Mouse (Mus musculus) layer of hippocampus, postnatal 36 days (tissue): ENCODE measurements at regions not wholly inside any gene's neighbourhood (a gene's known extent, or its start where the extent isn't known, plus 50 kb on each side); places are given as distances from the start of the nearest gene placed in this dataset.

ENCODE experiments used
- DNase-seq, 2 experiments: peaks; one replicate each; pipeline ENCODE4 v3.0.0; 2022

DNA sequence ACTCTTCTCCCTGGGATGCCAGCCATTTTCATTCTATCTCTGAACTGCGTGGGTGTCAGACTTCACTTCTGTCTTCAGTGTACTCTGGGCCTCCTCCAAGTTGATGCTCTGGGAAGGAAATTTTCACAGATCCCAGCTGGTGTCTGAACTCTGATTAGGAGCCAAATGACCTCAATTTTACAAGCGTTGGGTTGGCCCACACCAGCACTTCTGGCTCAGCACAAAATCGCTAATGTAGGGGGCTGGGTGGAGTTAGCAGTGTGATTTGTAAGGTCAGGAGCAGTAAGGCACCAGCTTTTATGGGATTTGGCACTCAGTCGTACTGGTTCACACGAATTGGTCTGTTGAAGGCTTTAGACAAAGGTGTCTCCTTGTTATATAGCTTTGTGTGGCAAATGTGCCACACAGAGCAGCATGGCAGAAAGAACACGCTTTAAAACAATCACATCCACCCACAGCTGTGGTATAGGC lies 576.3 kb upstream of the Kdm8 start:
- no peak for DNase-seq

DNA sequence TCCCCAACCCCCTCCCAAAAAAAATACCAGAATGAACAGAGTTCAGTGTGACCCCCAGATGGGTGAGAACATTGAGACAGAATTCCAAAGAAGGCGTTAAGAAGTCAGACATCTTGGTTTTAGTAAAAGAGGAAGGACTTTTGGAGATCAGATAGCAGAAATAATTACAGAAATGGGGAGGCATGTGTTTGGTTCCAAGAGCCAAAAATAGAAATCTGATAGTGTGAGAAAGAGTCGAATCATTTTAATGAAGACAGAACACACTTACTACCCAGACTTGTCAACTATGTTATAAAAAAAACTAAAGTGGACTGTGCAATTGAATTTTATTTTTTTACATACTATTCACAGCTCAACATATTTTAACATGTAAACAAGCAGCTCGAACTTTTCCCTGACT lies 575.9 kb upstream of the Kdm8 start:
- DNase-seq = no peak

DNA sequence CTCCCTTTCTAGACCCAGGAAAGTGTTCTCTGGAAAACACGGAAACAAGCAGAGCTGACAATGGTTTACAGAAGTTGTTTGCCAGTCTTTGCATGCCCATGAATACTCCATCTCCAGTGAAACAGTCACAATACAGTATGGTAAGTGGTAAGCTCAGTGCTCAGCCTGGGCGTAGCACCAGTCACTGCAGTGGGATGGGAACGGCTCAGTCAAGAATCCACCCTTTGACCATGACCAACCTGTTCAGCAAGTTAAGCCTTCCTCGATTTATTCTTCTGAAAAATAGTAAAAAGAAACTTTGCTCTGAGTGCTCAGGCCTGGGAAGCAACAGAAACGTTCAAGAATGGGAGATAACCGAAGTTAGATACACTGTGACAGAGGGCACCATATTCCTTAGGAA lies 563.7 kb upstream of the Kdm8 start:
- no peak for DNase-seq

DNA sequence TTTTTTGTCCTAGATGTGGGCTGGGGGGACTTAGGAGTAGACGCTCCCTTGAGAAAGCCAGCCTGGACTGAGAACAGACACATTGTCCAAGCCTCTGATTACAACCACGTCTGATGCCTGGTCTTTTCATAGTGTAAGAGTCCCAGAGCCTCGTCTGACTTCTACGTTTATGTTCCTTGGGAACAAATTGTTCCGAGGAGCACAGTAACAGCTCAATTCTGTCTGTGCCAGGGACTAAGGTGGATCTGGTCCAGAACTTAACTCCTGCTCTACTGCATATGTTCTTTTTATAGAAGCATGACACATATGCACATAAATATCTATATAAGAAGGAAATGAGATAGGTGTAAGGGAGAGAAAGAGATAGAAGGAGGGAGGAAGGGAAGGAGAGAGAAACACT lies 537.2 kb upstream of the Kdm8 start:
- no peak for DNase-seq

DNA sequence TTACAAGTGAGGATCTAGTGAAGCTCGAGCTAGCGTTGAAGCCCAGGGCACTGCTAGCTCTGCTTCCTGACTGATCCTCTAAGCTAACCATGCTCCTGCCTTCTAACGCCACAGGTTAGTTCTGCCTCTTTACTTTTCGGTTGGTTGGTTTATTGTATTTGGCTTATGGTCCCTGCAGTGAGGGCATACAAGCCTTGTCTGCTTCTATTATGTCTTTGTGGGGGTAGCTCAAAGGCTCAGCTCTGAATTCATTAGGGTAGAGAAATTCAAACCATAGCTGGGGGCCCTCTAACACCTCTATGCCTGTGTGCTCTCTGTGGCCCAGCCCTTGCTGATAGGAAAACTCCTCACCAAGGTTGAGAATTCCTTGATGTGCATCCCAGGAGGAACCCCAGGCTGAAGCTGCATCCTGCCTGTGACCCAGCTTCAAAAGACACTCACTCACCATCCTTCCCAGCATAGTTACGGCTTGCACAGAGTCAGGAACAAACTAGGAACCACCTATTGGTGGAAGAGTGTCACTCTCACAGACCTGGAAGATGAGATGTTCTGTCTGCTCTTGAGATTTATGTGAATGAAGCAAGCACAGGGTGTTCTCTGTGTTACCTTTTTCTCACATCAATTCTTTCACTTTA lies 536.7 kb upstream of the Kdm8 start:
- no peak for DNase-seq

DNA sequence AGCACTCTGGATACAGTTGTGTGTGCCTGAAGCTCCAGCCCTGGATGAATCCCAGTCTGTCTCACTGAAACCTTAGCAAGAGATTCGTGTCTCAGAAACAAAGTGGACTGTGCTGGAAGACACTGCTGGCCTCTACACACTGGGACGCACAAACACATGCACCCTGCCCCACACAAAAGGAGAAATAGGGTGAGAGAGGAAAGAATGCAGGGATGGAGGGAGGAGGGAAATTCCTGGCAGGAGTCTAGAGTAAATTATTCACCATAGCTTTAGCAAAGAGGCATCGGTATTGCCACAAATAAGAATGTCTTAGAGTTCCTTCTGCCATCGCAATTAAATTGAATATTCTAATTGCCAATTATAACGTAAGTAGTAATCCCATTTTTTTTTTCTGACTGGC lies 530.4 kb upstream of the Kdm8 start:
- DNase-seq = no peak

DNA sequence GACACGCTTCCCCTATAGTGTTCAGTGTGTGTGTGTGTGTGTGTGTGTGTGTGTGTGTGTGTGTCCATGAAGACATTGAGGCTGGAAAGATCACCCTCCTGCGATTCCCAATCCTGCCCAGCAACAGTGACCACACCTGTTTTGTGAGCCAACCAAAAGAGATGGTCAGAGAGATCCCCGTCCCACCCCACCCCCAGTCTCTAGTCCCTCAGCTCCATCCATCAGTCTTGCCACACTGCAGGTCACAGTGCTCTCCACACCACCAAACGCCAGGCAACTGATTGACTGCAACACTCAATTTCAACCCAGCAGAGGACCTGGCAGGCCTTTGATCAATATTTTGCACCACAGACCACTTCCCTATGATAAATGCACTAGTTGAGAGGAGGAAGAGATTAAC lies 530.0 kb upstream of the Kdm8 start:
- no peak for DNase-seq

DNA sequence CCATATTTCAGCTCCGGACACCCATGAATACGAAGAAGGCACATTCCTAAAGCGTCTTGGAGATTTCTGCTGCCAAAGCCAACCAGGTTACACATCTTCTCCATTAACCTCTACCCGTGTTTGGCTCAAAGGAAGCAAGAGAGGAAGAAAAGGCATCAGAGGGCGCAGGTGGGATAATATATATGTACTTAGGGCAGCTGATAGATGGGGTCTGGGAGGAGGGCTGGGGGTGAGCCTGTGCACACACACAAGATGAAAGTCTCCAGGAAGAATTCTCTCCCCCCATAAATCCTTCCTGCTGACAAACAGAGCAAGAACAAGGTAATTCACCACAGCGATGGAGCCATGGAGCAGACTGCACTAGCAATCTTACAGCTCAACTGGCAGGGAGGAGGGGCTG lies 529.5 kb upstream of the Kdm8 start:
- DNase-seq = no peak

DNA sequence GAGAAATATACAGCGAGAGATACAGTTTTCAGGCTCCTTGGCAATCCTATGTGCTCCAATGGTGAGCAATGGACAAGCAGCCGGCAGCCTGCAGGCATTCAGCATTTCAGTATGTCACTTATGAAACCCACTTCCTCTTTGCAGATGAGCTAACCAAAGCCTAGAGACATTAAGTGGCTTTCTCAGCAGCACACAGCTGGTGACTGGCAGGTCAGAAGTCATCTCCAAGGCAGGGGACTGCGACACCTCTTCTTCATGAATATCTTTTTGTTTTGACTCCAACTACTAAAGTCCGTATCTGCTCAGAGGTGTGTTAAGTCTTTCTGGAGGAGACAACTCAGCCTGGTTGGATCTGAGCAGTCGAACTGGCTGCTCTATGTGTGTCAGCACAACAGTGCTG lies 528.8 kb upstream of the Kdm8 start:
- DNase-seq = no peak

DNA sequence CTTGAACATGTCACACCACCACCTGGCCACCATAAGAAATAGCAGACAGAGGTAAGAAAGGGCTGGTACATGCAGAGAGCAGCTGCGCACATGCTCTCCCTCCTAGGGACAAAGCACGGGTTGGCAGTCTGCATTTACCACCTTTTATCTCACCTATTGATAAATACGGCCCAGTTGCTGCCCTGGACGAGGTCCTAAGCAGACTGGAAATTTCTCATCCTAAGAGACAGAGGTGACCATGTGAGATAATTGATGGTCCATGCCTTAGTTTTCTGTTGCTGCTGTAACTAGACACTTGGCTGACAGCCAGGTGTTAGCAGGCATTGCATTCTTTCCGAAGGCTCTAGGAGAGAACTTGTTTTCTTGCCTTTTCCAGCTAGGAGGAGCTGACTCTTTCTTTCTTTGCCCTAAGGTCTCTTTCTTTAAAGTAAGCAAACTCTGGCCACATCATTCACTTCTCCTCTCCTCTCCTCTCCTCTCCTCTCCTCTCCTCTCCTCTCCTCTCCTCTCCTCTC lies 526.8 kb upstream of the Kdm8 start:
- DNase-seq = no peak

DNA sequence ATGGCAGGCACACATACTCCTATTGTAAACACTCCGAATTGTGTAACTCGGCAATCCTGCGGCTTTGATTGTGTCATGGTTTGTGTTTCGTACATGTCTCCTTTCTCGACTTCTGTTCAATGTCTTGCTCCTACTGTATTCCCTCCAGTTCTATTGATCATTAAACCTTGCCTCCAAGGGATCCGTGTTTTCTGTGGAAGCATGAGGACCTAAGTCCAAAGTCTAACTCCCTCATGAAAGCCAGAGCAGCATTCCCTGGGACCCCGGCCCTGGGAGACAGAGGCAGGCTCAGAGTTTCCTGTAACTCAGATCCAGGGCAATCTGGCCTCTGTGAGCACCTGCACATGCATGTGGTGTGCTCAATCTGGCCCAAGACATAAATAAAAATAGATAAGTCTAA lies 521.7 kb upstream of the Kdm8 start:
- DNase-seq = no peak

DNA sequence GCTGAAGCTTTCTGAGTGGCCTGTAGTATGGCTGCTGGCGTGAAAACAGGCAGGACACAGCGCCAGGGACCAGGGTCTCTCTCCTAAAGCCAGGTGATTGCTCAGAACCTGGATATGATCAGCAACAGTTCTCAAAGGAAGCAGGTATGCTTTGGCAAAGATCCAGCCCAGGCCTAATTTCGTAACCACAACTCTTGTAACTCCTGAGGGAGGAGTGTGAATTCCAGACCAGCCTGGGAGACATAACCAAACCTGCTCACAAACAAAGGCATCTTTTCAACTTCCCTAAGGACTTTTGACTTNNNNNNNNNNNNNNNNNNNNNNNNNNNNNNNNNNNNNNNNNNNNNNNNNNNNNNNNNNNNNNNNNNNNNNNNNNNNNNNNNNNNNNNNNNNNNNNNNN lies 510.9 kb upstream of the Kdm8 start:
- no peak for DNase-seq

DNA sequence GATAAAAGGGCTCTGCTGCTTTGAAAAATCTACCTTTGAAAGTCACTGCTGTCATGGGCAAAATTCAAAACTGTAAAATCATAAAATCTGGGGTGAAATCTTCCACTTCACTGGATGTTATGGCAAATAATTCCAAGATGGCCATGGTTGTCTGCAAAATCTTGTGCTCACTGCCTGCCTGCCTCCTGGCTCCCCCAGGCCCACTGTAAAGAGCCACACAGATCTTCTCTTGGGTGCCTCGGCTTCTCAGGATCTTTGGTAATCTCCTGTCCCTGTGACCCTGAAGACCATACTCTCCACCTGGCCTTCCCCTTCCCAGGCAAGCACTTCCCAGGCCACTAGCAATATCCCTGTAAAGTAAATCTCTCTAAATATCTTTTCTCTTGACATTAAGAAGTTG lies 505.1 kb upstream of the Kdm8 start:
- DNase-seq = no peak

DNA sequence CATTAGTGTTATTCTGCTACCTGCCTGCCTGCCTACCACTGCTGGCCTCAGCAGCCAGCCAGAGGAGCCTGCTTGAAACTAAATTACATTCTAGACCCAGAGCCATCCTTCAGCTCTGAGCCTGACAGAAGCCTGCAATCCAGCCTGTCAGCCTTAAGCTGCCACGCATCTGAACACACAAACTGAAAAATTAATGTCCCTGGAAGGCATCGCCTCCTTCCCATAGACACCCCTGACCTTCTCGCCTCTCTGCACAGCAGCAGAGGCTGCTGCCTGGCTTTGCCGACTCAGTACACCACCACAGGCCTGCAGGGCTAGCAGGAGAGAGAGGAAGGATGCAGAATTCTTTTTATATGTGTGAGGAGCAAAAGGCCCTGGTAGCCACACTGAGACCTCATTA lies 502.9 kb upstream of the Kdm8 start:
- DNase-seq = no peak

DNA sequence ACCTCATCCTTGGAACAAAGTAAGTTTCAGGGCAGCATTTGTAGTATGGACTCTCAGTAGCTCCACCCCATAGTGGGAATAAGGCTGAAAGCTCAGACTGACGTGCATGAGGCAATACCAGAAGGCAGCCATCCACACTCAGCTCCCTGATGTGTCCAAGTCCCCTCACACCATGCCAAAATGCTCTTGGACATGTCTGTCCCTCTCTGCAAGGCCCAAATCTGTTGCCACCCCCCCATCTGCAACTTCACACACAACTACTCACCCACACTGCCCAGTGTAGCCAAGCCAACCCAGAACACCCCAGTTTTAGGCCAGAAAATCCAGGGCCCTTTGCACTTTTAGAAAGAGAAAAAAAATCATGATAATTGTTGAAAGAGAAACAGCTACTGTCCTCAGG lies 498.1 kb upstream of the Kdm8 start:
- DNase-seq = no peak

DNA sequence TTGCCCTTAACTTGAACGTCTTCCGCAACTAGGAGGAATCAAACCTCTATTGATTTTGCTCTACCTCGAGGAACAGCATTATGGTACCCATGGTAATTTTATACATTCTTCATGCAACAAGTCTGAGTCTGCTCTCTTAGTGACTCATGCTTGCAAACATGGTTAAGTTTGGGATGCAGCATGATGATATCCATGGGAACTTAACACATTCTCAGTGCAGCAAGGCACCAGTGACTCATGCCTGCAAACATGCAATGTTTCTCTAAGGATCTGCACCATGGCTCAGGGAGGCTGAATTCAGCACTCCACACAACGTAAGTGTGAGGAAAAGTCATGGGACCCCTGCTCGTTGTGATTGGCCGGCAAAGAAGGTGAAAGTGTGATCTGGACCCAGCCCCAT lies 487.1 kb upstream of the Kdm8 start:
- no peak for DNase-seq

DNA sequence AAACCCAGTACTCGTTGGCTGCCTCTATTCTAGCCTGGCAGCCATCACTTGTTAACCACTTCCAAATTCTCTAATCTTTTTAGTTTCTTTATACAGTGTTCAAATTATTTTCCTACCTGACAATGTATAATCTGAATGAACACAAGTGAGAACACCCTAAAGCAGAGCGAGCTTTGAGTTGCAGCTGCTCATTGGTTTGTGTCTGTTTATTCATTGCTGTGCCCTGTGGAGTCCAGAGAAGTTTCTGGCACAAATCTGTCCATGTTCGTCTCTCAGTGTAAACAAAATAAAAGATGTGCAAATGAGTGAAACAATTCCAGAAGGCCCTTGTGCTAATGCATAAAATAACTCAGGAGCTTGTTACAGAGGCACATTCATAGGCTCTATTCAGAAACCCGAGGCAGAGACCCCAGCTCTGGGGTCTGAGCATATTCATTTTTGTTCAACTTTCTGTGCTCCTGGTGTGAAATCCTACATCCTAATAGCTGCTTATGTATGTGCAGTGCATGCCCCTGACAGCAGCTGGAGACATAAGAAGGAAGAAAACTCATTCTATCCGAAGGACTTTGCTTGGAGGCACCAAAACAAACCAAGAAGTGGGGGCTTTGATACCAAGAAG lies 469.5 kb upstream of the Kdm8 start:
- no peak for DNase-seq

DNA sequence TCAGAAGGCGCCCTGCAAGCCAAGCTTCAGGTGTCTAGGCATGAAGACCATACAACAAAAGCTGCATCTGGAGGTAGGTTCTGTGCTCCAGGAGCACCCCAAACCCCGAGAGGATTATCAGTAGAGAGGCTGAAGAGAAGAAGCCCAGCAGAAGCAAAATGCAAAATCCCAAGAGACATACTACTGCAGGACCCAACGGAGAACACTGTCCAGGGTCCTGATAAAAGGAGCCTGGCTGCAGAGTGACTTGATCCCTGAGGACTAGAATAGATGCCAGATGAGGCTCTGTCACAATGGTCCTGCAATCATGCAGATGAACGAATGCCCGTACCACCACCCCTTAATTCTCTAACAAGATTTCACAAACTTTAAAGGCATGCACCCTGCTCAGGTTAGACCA lies 455.0 kb upstream of the Kdm8 start:
- DNase-seq = no peak

DNA sequence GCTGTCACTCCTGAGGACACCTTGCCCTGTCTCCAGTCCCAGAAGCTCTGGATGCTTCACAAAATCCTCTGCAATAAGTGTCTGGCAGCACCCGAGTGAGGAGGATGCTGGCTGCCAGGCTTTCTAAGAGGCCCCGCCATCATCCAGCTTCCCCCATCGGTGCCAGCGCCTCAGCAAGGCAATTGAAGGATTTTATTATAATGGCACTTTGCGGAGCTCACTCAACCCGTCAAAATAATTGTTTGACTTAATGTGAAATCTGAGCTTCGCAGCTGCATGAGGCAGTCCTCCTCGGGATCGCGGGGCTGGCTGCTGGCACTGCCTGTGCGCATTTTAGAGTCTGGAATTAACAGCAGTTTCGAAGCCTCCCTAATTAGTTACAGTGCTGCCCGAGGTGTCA lies 453.8 kb upstream of the Kdm8 start:
- peak; percentile 6 to 14 for DNase-seq

DNA sequence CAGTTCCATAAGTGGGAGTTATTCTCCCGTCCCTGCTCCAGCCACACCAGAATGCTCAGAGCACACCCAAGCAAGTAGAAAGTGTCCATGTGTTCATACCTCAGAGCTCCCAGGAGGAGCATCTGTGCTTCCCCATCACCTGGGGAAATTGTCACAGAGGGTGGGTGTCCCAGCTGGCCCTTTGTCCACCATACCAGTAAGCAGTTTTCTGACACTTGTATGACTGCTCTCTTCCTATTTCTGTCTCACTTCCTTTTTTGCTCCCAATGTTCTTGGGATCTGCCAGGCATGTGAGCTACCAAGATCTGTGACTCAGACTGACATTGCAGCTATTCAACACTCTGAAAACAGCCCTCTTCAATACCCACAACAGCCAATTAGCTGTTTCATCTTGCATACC lies 447.9 kb upstream of the Kdm8 start:
- DNase-seq = no peak

DNA sequence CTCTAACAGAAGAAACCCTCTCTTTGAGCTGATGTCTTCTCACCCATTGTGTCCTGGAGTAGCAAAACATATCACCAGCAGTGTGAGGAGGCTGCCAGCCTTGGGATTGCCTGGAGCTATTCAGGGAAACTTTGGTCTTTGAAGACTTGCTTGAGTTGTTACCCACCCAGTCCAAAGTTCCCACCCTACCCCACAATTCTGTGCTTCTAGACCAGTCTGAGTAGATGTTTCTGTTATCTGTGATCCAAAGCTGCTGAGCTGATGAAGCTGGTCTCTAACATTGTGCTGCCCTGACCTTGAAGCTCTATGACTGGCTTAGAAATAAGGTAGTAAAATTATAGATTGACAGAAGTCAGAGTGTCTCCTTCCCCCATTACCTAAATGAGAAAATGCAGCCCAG lies 443.8 kb upstream of the Kdm8 start:
- DNase-seq = no peak

DNA sequence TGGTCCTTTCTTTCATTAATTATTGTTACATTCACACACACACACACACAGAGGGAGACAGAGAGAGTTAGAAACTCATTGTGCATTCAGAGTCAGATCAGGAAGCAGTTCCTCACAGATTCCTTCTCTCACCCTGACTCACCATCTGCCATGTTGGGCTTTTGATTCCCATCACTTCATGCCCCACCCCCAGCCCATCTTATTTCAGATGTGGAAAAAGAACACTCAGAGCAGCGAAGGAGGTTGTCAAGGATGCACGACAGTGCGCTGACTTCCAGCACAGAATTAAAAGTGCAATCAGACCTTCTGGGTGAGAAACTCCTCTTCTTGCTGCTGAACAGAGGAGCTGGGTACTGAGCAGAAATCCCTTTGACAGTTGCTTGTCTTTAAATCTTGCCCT lies 438.8 kb upstream of the Kdm8 start:
- DNase-seq = peak; percentile 4 to 10

DNA sequence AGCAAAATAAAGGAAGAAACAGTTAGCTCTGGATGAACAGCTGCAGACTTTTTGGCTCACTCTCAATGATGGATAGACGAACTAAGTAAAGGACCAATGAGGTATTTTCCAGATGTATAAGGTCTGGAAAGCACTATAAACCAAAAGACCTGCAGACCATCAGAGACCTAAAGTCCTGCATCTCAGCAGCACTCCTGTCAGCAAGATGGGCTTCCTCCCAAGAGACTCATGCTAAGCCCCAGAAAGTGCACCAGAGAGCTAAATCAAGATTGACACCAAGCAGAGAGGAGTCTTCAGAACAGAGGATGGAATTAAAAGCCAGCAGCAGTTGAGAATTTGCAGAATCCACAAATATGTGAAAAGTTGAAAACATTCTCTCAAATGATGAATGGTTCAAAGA lies 425.2 kb upstream of the Kdm8 start:
- DNase-seq = no peak

DNA sequence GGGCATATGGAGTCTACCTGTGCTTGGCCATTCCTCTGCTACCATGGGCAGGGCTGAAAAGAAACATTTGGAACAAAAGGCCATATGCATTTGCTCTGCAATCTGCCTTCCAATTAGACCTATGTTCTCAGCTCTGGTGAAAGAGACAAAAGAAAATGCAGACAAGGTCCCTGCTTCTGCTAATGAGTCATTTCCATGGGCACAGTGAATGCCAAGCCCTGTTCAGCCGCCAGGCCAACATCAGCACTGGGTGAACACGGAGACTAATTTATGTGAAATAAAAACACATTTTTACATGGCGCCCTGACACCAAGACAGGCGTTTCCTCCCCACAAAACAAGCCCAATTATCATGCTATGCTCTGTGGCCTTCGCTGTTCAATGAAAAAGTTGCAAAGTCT lies 419.5 kb upstream of the Kdm8 start:
- no peak for DNase-seq

DNA sequence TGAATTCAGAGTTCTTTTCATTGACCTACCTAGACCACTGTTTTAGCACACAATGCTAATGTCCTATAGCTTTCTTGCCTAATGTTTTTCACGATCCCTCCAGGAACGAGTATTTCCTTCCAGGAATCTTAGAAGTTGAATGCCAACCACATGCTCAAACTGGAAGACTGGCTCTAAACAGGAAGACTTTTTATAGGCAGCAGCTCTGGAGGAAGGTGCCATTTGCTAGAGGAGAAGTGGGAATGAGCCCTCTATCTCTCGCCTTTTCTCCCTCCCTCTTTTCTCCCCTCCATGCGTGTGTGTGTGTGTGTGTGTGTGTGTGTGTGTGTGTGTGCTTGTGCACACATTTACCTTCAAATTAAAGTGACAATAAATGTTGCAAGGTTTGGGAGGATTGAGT lies 410.7 kb upstream of the Kdm8 start:
- no peak for DNase-seq
